Mouse (Mus musculus) kidney, postnatal 10 days (tissue): ENCODE measurements at regions not wholly inside any gene's neighbourhood (a gene's known extent, or its start where the extent isn't known, plus 50 kb on each side); places are given as distances from the start of the nearest gene placed in this dataset.

Experiments
- DNase-seq: peaks from one replicate; pipeline ENCODE4 v3.0.0; 2021; ENCODE audit warnings: mixed read lengths

GRCm38 (mm10) chr9:32057427-32058115 lies 58.4 kb upstream of the Arhgap32 start:
- DNase-seq: no peak

DNA sequence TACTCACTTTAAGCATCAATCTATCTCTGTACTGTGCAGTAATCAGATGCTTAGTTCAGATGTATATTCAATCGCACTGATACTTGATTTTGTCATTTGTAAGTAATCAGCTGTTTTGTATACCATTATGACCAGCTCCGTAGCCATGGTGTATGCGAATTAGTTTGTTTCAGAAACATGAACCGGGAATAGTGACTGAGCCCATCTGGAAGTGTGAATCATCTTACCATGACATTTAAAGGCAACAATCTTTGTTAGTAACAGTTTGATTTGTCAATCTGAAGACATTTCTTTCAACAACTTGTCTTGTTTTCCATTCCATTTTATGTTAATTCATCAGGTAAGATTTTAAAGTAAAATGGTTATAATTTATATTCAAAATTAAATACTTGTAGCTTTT lies 53.2 kb upstream of the Arhgap32 start:
- DNase-seq: no peak

- DNase-seq: no peak
Measured at GRCm38 (mm10) chr9:32063541-32063940, 52.4 kb upstream of the Arhgap32 start.

GRCm38 (mm10) chr9:32064007-32064550 lies 51.9 kb upstream of the Arhgap32 start:
- DNase-seq: no peak
